Mouse (Mus musculus): ENCODE measurements around the gene Selenop.

GRCm38 (mm10) chr15:3269996-3270645 lies 1.8 kb downstream of the Selenop start:
- TF ChIP-seq CTCF (IDR thresholded peaks at IDR 0.05; ENCODE audit: borderline replicate concordance, control insufficient read depth, extremely low read depth, insufficient read depth, low read length, poor library complexity) (no peak), POLR2A (IDR thresholded peaks at IDR 0.05; ENCODE audit: control insufficient read depth, extremely low read depth, insufficient read depth, low read length, poor library complexity) (no peak)
